Mouse (Mus musculus): ENCODE results near the gene Ap3s2.
A peak's percentile ranks its signal among the peaks of the same experiment; 100 is the strongest.

Gene Ap3s2

DNA sequence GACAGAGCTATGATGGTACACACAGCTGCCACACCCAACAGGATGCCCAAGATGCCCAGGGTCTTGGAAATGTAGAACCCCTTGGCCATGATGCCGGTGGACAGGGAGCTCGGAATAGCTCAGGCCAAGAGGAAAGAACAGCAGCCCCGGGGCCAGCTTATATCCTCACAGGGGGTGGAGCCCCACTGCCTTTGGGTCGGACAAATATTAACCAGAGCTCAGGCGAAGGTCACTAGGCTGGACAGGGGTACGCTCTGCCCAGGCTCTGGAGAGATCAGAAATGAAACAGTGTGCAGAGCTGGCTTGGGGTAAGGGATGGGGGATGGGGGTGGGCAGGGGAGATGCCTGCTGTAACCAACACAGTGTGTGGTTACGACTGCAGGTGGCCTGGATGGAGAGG lies 78.3 kb downstream of the Ap3s2 start:
- DNase-seq = no peak

DNA sequence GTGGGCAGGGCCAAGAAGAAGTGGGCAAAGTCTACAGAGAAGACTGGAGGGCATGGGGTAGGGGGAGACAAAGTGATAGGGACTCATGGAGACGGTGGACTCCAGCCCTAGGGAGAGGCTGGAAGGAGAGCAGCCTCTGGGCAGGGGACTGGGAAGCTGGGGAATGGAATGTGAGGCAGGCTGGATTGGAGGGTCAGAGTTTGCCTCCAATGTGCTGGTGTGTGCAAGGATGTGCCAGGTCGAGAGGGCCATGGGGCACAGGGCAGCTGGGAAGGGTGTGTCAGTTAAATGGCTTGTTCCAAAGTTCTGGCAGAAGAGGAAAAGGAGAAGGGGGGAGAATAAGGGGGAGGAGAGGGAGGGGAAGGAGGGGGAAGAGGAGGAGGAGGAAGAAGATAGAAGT lies 83.2 kb downstream of the Ap3s2 start:
- no peak for DNase-seq

DNA sequence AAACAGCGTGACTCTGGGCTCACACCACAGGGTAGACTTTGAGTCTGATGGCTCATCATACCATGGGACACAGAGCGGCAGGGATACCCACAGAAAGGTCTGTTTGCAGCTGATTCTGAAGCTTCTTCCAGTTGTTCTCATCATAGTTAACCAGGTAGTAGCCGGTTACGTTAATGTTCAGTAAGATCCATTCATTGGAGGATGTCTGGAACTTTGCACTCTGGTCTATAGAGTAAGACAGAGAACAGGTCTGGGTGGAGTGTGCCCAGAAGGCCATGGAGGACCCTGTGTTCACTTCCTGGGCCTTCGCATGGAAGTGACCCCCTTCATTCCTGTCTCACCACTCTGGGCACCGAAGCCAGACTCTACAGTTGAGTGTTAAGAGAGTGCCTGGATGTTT lies 85.3 kb downstream of the Ap3s2 start:
- no peak for DNase-seq

DNA sequence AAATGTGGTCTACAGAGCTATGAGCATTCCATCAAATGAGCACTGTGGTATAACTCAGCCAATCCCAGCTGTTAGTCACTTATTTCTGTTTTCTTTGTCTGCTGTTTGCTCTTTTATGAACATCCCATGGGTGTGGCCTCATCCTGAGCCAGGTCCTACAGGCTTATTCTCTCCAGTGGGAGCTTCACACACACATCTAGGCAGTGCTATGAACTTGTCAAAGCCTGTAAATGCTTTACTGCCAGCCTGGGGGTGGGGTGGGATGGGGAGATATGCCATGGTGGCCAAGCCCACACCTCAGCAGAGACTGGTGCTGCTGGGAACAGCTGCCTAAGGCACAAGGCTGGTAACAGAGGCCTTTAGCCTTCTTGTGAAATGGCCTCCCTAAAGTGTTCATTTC lies 87.5 kb downstream of the Ap3s2 start:
- DNase-seq = no peak

DNA sequence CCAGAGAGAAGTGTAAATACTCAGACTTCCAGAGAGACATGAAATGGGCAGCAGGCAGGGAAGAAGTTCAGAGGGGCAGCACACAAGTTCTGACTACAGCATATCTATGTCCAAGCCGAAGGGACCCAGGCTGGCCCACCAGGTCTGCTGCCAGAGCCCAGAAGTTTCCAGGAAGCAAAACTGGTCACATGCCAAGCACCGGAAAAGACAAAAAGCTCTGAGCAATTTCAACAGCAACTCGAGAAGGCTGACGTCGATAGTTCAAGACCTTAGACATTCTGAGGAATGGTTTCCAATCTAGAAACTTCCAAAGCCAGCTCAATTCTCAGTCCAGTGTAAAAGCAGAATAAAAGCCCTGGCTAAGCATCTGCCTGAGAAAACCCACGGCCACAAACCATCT lies 88.9 kb downstream of the Ap3s2 start:
- DNase-seq = peak; percentile 82

DNA sequence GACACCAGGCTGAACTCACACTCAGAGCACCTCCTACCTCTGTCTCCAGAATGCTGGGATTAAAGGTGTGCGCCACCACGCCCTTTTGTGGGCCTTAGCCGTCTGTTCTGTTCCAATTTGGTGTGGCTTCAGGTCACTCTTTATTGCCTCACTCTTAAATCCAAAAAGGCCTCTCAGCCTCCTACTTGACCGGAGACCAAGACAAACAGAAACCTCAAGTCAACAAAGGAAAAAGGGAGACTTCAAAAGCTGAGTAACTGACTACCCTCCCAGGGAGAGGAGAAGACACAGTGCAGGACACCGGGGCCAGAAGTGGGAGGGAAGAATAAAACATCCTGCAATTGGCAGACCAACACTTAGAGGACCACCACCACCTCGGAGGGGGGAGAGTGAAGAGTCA lies 89.3 kb downstream of the Ap3s2 start:
- DNase-seq = peak; percentile 83

DNA sequence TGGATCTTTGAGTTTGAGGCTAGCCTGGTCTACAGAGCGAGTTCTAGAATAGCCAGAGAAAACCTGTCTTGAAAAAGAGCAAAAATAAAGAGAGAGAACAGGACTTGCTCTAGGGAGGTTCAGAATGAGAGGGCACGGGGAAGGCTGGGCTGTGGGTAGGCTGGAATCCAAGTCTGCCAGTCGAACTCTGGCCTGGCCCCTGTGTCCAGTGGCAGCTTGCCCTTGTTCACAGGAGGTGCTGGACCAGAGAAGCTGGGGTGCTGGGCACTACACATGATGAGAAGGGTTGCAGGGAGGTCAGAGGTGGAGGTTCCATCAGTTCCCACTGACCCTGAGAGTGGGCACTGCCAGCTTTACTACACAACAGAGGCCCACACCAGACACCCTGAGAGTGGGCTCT lies 92.1 kb downstream of the Ap3s2 start:
- DNase-seq = no peak

All from lung, postnatal 36 days (tissue).